Mouse (Mus musculus) CH12.LX (cell line): ENCODE data around the gene Slc23a4. TPM values are rescaled to one million over a fixed set of nuclear protein-coding genes. Genes with fewer than 3 reads are reported as not detected.

Experiments
- DNase-seq: peaks from one replicate; pipeline ENCODE4 v3.0.0-alpha.2; 2013; ENCODE audit errors: extremely low read depth
- H3K27ac ChIP-seq: 2 replicates; pipeline ENCODE4 v1.5.1; 2012; ENCODE audit warnings: low read depth, mild to moderate bottlenecking, control low read depth, moderate library complexity; ENCODE audit not compliant: insufficient read depth
- H3K27me3 ChIP-seq: replicated peaks from 2 replicates; pipeline ENCODE3; 2012; ENCODE audit warnings: inconsistent platforms
- H3K36me3 ChIP-seq, 2 experiments: replicated peaks in 1 of 2; 2 replicates each; pipeline versions ENCODE3 to v1.6.1; 2012; ENCODE audit warnings: inconsistent platforms in 1 of 2, low read length in 1 of 2, mild to moderate bottlenecking in 1 of 2, mixed read lengths in 1 of 2, moderate library complexity in 1 of 2; ENCODE audit not compliant: control insufficient read depth in 1 of 2, insufficient read depth in 1 of 2
- H3K4me1 ChIP-seq, 2 experiments: 2 replicates each; pipeline ENCODE4 v1.6.1; 2012; ENCODE audit warnings: inconsistent platforms in 1 of 2, moderate library complexity in 1 of 2; ENCODE audit not compliant: insufficient read depth in 2 of 2, control insufficient read depth in 1 of 2
- H3K4me2 ChIP-seq: 2 replicates; pipeline ENCODE4 v1.6.1; 2012; ENCODE audit warnings: low read depth, mild to moderate bottlenecking, control low read depth; ENCODE audit not compliant: poor library complexity, insufficient read depth, severe bottlenecking
- H3K4me3 ChIP-seq, 3 experiments: fragments of 150-350 bp in 1 of 3; sonication (generic) in 1 of 3; replicated peaks in 1 of 3; 2 replicates each; pipeline versions ENCODE3 to v1.5.1; 2011 to 2012; ENCODE audit warnings: low read depth in 2 of 3, low read length in 2 of 3, mild to moderate bottlenecking in 2 of 3, moderate library complexity in 2 of 3, control low read depth in 1 of 3, improper control_type of control experiment in 1 of 3, inconsistent platforms in 1 of 3, mixed read lengths in 1 of 3; ENCODE audit not compliant: poor library complexity in 1 of 3
- H3K79me2 ChIP-seq: replicated peaks from 2 replicates; pipeline ENCODE4 v1.6.1; 2012; ENCODE audit warnings: mild to moderate bottlenecking, moderate library complexity; ENCODE audit not compliant: control insufficient read depth, poor library complexity, insufficient read depth, severe bottlenecking; ENCODE audit errors: extremely low read depth
- H3K9ac ChIP-seq: 2 replicates; pipeline ENCODE4 v1.6.1; 2012; ENCODE audit warnings: low read depth, mild to moderate bottlenecking, control low read depth, moderate library complexity; ENCODE audit not compliant: insufficient read depth
- H3K9me3 ChIP-seq: replicated peaks from 2 replicates; pipeline ENCODE3; 2012; ENCODE audit warnings: low read length, inconsistent platforms, mixed read lengths
- BHLHE40 ChIP-seq: IDR thresholded peaks from 2 replicates; pipeline ENCODE4 v1.6.1; 2011; ENCODE audit warnings: mild to moderate bottlenecking, low read depth, low read length, improper control_type of control experiment
- CHD1 ChIP-seq: IDR thresholded peaks from 2 replicates; pipeline ENCODE4 v1.6.1; 2012; ENCODE audit warnings: low read depth, low read length, improper control_type of control experiment, inconsistent platforms
- CHD2 ChIP-seq: IDR thresholded peaks from 2 replicates; pipeline ENCODE4 v1.6.1; 2011; ENCODE audit warnings: low read length, improper control_type of control experiment
- CTCF ChIP-seq, 2 experiments: IDR thresholded peaks in 1 of 2; conservative IDR thresholded peaks in 1 of 2; 2 replicates each; pipeline ENCODE4 v1.5.1; 2011 to 2012; ENCODE audit warnings: low read depth in 2 of 2, low read length in 2 of 2, improper control_type of control experiment in 1 of 2, inconsistent platforms in 1 of 2, mild to moderate bottlenecking in 1 of 2, moderate library complexity in 1 of 2
- E2F4 ChIP-seq: IDR thresholded peaks from 2 replicates; pipeline ENCODE4 v1.6.1; 2011; ENCODE audit warnings: low read depth, low read length, improper control_type of control experiment; ENCODE audit not compliant: insufficient replicate concordance
- ELF1 ChIP-seq: IDR thresholded peaks from 2 replicates; pipeline ENCODE4 v1.6.1; 2014; ENCODE audit warnings: low read depth, mild to moderate bottlenecking, inconsistent platforms, low read length, improper control_type of control experiment
- EP300 ChIP-seq: IDR thresholded peaks from 2 replicates; pipeline ENCODE4 v1.6.1; 2011; ENCODE audit warnings: low read length, improper control_type of control experiment
- ETS1 ChIP-seq: conservative IDR thresholded peaks from 2 replicates; pipeline ENCODE4 v1.6.1; 2012; ENCODE audit warnings: low read depth, mild to moderate bottlenecking, inconsistent platforms, low read length, improper control_type of control experiment, moderate library complexity
- GABPA ChIP-seq: IDR thresholded peaks from 2 replicates; pipeline ENCODE4 v1.6.1; 2012; ENCODE audit warnings: low read depth, low read length, improper control_type of control experiment, inconsistent platforms; ENCODE audit not compliant: insufficient replicate concordance
- HCFC1 ChIP-seq: IDR thresholded peaks from 2 replicates; pipeline ENCODE4 v1.6.1; 2012; ENCODE audit warnings: low read depth, mild to moderate bottlenecking, inconsistent platforms, low read length, improper control_type of control experiment
- IRF4 ChIP-seq: IDR thresholded peaks from 2 replicates; pipeline ENCODE4 v1.6.1; 2014; ENCODE audit warnings: low read depth, mild to moderate bottlenecking, inconsistent platforms, low read length, improper control_type of control experiment
- JUN ChIP-seq: IDR thresholded peaks from 2 replicates; pipeline ENCODE4 v1.6.1; 2011; ENCODE audit warnings: low read depth, mild to moderate bottlenecking, low read length, improper control_type of control experiment, moderate library complexity; ENCODE audit not compliant: insufficient read depth
- JUND ChIP-seq: conservative IDR thresholded peaks from 2 replicates; pipeline ENCODE4 v1.6.1; 2011; ENCODE audit warnings: low read depth, low read length, improper control_type of control experiment
- KAT2A ChIP-seq: IDR thresholded peaks from 2 replicates; pipeline ENCODE4 v1.6.1; 2012; ENCODE audit warnings: low read length, improper control_type of control experiment, inconsistent platforms; ENCODE audit not compliant: insufficient replicate concordance
- MAFK ChIP-seq: IDR thresholded peaks from 2 replicates; pipeline ENCODE4 v1.6.1; 2011; ENCODE audit warnings: low read length, improper control_type of control experiment; ENCODE audit not compliant: insufficient replicate concordance
- MAX ChIP-seq: IDR thresholded peaks from 2 replicates; pipeline ENCODE4 v1.6.1; 2011; ENCODE audit warnings: low read length, improper control_type of control experiment
- MAZ ChIP-seq: IDR thresholded peaks from 2 replicates; pipeline ENCODE4 v1.6.1; 2012; ENCODE audit warnings: low read depth, mild to moderate bottlenecking, inconsistent platforms, low read length, improper control_type of control experiment, moderate library complexity
- MEF2A ChIP-seq: IDR thresholded peaks from 2 replicates; pipeline ENCODE4 v1.6.1; 2014; ENCODE audit warnings: low read depth, mild to moderate bottlenecking, inconsistent platforms, low read length, improper control_type of control experiment, borderline replicate concordance
- MXI1 ChIP-seq: IDR thresholded peaks from 2 replicates; pipeline ENCODE4 v1.6.1; 2011; ENCODE audit warnings: mild to moderate bottlenecking, low read depth, low read length, improper control_type of control experiment
- MYC ChIP-seq: IDR thresholded peaks from 2 replicates; pipeline ENCODE4 v1.6.1; 2011; ENCODE audit warnings: low read depth, mild to moderate bottlenecking, improper control_type of control experiment, low read length
- NELFE ChIP-seq: IDR thresholded peaks from 2 replicates; pipeline ENCODE4 v1.6.1; 2011; ENCODE audit warnings: low read depth, low read length, improper control_type of control experiment
- NRF1 ChIP-seq: IDR thresholded peaks from 2 replicates; pipeline ENCODE4 v1.6.1; 2014; ENCODE audit warnings: low read depth, mild to moderate bottlenecking, inconsistent platforms, low read length, improper control_type of control experiment, moderate library complexity
- PAX5 ChIP-seq: IDR thresholded peaks from 2 replicates; pipeline ENCODE4 v1.6.1; 2012; ENCODE audit warnings: low read length, inconsistent platforms, mixed read lengths
- POLR2A ChIP-seq: IDR thresholded peaks from 2 replicates; pipeline ENCODE4 v1.6.1; 2011; ENCODE audit warnings: low read depth, mild to moderate bottlenecking, improper control_type of control experiment, low read length
- POLR2AphosphoS2 ChIP-seq: IDR thresholded peaks from 2 replicates; pipeline ENCODE4 v1.6.1; 2011; ENCODE audit warnings: low read depth, low read length, improper control_type of control experiment
- RAD21 ChIP-seq: IDR thresholded peaks from 2 replicates; pipeline ENCODE4 v1.6.1; 2011; ENCODE audit warnings: low read depth, mild to moderate bottlenecking, low read length, improper control_type of control experiment, moderate library complexity
- RCOR1 ChIP-seq: conservative IDR thresholded peaks from 2 replicates; pipeline ENCODE4 v1.6.1; 2012; ENCODE audit warnings: low read depth, mild to moderate bottlenecking, inconsistent platforms, low read length, improper control_type of control experiment
- SIN3A ChIP-seq: IDR thresholded peaks from 2 replicates; pipeline ENCODE4 v1.6.1; 2012; ENCODE audit warnings: low read length, improper control_type of control experiment, inconsistent platforms
- SMC3 ChIP-seq: IDR thresholded peaks from 2 replicates; pipeline ENCODE4 v1.6.1; 2011; ENCODE audit warnings: low read depth, low read length, improper control_type of control experiment
- TBP ChIP-seq: conservative IDR thresholded peaks from 2 replicates; pipeline ENCODE4 v1.6.1; 2011; ENCODE audit warnings: low read depth, low read length, improper control_type of control experiment
- TCF12 ChIP-seq: IDR thresholded peaks from 2 replicates; pipeline ENCODE4 v1.6.1; 2014; ENCODE audit warnings: low read depth, mild to moderate bottlenecking, inconsistent platforms, low read length, improper control_type of control experiment
- UBTF ChIP-seq: IDR thresholded peaks from 2 replicates; pipeline ENCODE4 v1.6.1; 2012; ENCODE audit warnings: low read depth, mild to moderate bottlenecking, inconsistent platforms, low read length, improper control_type of control experiment, moderate library complexity
- USF1 ChIP-seq: IDR thresholded peaks from 2 replicates; pipeline ENCODE4 v1.6.1; 2014; ENCODE audit warnings: low read depth, mild to moderate bottlenecking, inconsistent platforms, low read length, improper control_type of control experiment
- USF2 ChIP-seq: conservative IDR thresholded peaks from 2 replicates; pipeline ENCODE4 v1.6.1; 2011; ENCODE audit warnings: low read depth, low read length, improper control_type of control experiment
- ZC3H11A ChIP-seq: IDR thresholded peaks from 2 replicates; pipeline ENCODE4 v1.6.1; 2012; ENCODE audit warnings: low read depth, mild to moderate bottlenecking, inconsistent platforms, low read length, improper control_type of control experiment
- ZKSCAN1 ChIP-seq: IDR thresholded peaks from 2 replicates; pipeline ENCODE4 v1.6.1; 2012; ENCODE audit warnings: low read depth, inconsistent platforms, low read length, improper control_type of control experiment, borderline replicate concordance
- ZMIZ1 ChIP-seq: IDR thresholded peaks from 2 replicates; pipeline ENCODE4 v1.6.1; 2012; ENCODE audit warnings: low read depth, mild to moderate bottlenecking, inconsistent platforms, low read length, improper control_type of control experiment
- ZNF384 ChIP-seq: IDR thresholded peaks from 2 replicates; pipeline ENCODE4 v1.6.1; 2012; ENCODE audit warnings: low read depth, low read length, improper control_type of control experiment, inconsistent platforms
- dilution Hi-C: fragments of 300-500 bp; cut with MboI; formaldehyde crosslinking; loops from 2 replicates; pipeline ENCODE4 v1.14.3; 2020; ENCODE audit warnings: low sequenced_read_pairs; ENCODE audit not compliant: extremely low pct_unique_long_range_greater_than_20kb, extremely low pct_ligation_motif_present
- in situ Hi-C: fragments of 300-500 bp; cut with MboI; formaldehyde crosslinking; loops from 3 replicates; pipeline ENCODE4 v1.14.3; 2019; ENCODE audit warnings: low sequenced_read_pairs, low pct_ligation_motif_present, low pct_unique_long_range_greater_than_20kb, mixed read lengths
- polyA plus RNA-seq: library from polyadenylated mRNA; unstranded; fragments of >175 nt; gene quantifications from 2 replicates; pipeline ENCODE4 v1.2.1, GENCODE M21; 2012; ENCODE audit warnings: low read depth; ENCODE audit not compliant: insufficient read length
- total RNA-seq, 2 experiments: library from RNA; depleted of rRNA; stranded (reverse); fragments of 300-350 nt in 1 of 2; fragments of >200 nt in 1 of 2; gene quantifications; 2 replicates each; pipeline ENCODE4 v1.2.3; 2012 to 2014

Slc23a4 gene
- total and polyA plus RNA-seq, 3 experiments: 0.21 to 0.30 (median 0.27) TPM

DNA sequence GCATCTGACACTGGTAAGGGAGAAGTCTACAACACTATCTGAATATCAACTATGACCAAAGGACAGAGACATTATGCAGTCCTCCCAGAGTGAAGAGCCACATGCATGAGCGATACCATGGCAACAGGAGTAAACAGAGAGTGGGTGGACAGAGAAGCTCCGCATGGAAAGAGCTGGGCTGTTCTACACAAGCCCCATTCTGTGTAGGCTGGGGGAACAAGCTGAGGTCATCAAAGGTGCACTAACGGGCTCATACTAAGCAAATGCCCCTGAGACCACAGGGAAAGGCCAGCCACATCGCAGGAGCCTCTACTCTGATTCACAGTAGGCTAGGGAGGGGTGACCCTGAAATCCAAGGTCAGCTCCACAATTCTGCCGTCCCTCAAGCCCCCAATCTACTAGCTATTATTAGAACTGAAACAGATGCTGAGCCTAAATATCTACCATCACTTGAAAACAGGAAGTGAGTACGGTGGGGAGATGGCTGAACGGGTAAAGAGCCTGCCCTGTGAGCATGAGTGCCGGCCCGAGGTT is 86.2 kb downstream of the Slc23a4 start:
- peak overlapping the region; percentile 34 for H3K4me2 ChIP-seq
- H3K27ac ChIP-seq: peak overlapping the region; percentile 49
- DNase-seq: peak; percentile 68
- H3K79me2 ChIP-seq: no peaks in the 10 kb centered on the region
- peak overlapping the region; percentile 12; the same call in 1 of the 2 replicates for H3K9ac ChIP-seq
- peaks cover 10 to 31% of the 10 kb centered on the region in 2 experiments for H3K4me1 ChIP-seq
- H3K4me3 ChIP-seq: peak overlapping the region in 1 of 3 experiments; percentile 16
- in situ Hi-C loops: no loop called here
- peaks cover 43 to 93% of the 10 kb centered on the region in 2 experiments for H3K36me3 ChIP-seq
- TF ChIP-seq NELFE (no peak), HCFC1 (no peak), CHD1 (no peak), MAX (no peak), RAD21 (no peak), GABPA (no peak), E2F4 (no peak), PAX5 (no peak), ZC3H11A (no peak), USF2 (no peak), MAZ (no peak), SIN3A (peak; percentile 42; the same call in 1 of the 2 replicates), EP300 (no peak; the same call in 1 of the 2 replicates), MEF2A (peak; percentile 67; the same call in 1 of the 2 replicates), CTCF (conservative IDR thresholded peaks at IDR 0.05 in 1 of 2, IDR thresholded peaks at IDR 0.05 in 1 of 2; ENCODE audit: low read depth in 2 of 2, low read length in 2 of 2) (no peak), JUND (no peak), NRF1 (no peak), CHD2 (no peak), MXI1 (peak; percentile 71), JUN (no peak), SMC3 (no peak), ZNF384 (no peak), KAT2A (no peak), RCOR1 (no peak), ZKSCAN1 (no peak), MAFK (no peak), POLR2A (no peak), BHLHE40 (no peak; the same call in 1 of the 2 replicates), ZMIZ1 (no peak), IRF4 (0 out of 2 replicates have a peak, but pooled peaks have one; percentile 34), ELF1 (peak; percentile 49; the same call in 1 of the 2 replicates), POLR2AphosphoS2 (no peak), TBP (0 out of 2 replicates have a peak, but pooled peaks have one; percentile 43), TCF12 (no peak), ETS1 (no peak; the same call in 1 of the 2 replicates), MYC (peak; percentile 18), USF1 (no peak), UBTF (0 out of 2 replicates have a peak, but pooled peaks have one; percentile 37)
- H3K9me3 ChIP-seq: no peaks in the 10 kb centered on the region
- H3K27me3 ChIP-seq: no peaks in the 10 kb centered on the region
- dilution Hi-C loops: no loop called here
